Mouse (Mus musculus) skeletal muscle tissue, adult 2 months (tissue): ENCODE data around the gene Gm13889.

ENCODE experiments used
- DNase-seq: peaks from one replicate; pipeline ENCODE4 v3.0.0-alpha.2; 2012; ENCODE audit warnings: low read depth, low spot score

Gm13889 gene

GRCm38 (mm10) chr2:93956908-93957784 lies at the start of gene Gm13889:
TSS of gene Gm13889 (minus strand) at chr2:93957201.
- peak; percentile 42 for DNase-seq

DNA sequence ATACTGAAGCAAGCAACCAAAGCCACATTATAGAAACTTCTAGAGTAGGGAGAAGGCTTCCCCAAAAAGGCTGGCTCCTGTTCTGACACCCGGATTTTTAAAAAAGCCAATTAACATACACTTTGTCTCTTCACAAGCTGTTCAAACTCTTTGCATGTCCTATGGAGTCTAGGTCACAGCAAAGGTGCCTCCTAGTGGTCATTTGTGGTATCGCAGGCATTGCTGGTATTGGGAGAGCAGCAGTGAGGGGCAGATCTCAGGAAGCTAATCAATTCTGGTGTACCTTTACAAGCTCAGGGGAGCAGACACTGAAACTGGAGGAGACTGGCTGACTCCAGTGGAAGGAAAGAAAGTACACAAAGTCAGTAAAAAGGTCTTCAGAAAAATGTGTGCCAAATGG lies 45.3 kb upstream of the Gm13889 start:
- DNase-seq, result peak; percentile 54

DNA sequence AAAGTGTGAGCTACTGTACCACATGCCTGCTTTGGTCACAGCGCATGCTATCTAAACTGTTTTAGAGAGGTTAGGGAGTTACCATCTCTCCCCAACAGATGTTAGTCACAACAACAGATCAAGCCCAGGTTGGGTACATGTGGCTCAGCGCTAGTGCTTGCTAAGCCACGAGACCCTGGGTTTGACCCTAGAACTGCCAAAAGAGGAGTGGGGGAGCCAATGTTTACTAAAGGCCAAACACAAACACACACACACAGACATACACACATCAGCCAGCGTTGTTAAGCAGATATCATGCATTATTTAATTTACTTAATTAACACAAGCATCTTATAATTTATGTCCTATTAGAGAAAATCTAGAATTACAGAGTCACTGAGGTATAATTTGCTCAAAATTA lies 44.9 kb upstream of the Gm13889 start:
- no peak for DNase-seq

- no peak for DNase-seq
Measured at GRCm38 (mm10) chr2:94001411-94001810, 44.4 kb upstream of the Gm13889 start.

GRCm38 (mm10) chr2:93996254-93996653 lies 39.3 kb upstream of the Gm13889 start, which contains the start of gene Gm27027:
TSS of gene Gm27027 (minus strand) at chr2:93996354.
- DNase-seq, result no peak

GRCm38 (mm10) chr2:93992810-93993209 lies 35.8 kb upstream of the Gm13889 start:
- no peak for DNase-seq

DNA sequence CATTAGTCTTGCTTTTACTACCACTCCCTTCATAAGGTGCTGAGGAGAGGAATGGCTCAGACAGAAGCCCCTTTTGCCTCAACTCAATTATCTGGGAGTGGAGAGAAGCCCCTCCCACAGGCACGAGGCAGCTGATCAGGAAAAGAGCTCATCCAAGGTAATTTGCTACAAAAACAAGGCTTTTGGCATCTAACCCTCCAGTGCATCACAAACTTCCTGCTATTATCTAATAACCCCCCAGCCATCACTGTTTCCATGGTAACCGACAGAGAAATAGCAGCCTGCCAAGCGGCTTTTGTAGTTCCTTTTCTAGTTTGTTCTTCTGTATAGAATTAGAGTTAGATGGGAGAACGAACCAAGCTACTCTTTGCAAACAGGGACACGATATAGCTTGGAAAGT lies 35.3 kb upstream of the Gm13889 start:
- DNase-seq, result no peak

- no peak for DNase-seq
Measured at GRCm38 (mm10) chr2:93991336-93991735, 34.3 kb upstream of the Gm13889 start.

GRCm38 (mm10) chr2:93988440-93988839 lies 31.4 kb upstream of the Gm13889 start:
- no peak for DNase-seq

GRCm38 (mm10) chr2:93982457-93983235 lies 25.6 kb upstream of the Gm13889 start:
- DNase-seq, result no peak

GRCm38 (mm10) chr2:93979249-93980120 lies 22.5 kb upstream of the Gm13889 start:
- no peak for DNase-seq

- peak; percentile 13 for DNase-seq
Measured at GRCm38 (mm10) chr2:93976436-93977252, 19.6 kb upstream of the Gm13889 start.

GRCm38 (mm10) chr2:93975526-93976435 lies 18.8 kb upstream of the Gm13889 start:
- DNase-seq, result no peak

DNA sequence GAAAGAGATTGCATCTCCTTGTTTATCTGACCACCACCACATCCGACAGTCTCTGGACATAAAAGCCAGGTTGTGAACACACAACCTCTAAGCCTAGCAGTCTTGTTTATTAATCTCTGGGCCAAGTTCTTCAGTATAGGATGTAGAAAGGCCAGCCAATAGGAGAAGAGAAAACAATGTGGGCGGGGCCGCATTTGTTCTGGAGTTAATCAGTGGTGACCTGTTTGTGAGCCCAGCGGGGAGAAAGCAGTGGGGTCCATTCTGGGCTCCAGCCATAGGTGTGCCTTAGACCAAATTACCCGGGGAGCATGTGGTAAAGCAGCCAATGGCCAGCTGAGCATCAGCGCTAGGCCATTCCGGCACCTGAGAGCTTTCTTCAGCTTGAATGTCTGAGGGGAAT lies 18.0 kb upstream of the Gm13889 start:
- DNase-seq, result no peak

DNA sequence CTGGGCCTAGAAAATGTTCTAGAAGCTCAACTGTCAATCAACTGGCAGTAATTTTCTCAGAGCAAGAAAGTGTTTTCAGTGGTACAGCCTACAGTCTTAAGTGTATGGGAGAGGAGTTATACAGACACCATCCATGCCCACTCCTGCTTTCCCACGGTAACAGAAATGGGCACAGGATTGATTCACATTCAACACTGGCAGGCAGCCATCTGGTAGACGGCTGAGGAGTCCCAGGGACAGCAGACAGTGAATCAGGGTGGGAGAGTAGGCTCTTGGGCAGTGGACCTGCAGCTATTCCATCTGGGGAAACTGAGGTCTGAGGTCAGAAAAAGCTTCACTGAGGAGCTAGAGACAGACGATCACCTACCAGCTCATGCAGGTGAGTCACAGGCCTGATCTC lies 14.6 kb upstream of the Gm13889 start:
- no peak for DNase-seq

DNA sequence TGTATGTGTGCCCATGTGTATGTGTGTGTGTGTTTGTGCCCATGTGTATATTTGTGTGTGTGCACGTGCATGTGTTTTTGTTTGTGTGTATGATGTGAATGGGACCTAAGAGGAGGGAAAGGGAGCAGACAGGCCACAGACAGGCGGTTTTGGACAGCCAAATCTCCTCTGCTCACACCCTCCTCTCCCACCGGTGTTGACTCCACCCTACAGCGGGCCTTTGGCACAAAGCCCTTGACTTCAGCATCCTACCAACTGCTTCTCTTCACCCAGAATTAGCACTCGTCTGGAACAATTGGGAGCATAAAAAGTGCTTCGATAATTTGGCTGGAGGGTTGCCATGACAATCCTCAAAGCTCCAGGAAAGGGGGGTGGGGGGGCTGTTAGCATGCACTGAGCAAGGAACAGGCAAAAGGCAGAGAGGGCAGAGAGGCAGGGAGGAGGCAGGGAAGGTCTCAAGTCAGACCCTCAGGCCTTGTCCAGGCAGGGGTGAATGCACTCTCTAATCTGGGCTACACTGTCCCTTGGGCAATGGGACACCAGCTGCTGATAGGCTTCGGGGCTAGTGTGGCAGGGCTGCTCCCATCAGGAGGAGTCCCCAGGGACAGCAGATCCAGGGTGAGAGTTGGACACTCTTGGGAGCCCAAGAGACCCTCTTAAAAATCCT lies 7.6 kb upstream of the Gm13889 start:
- DNase-seq, result no peak

- DNase-seq, result no peak
Measured at GRCm38 (mm10) chr2:93963802-93964201, 6.8 kb upstream of the Gm13889 start.

GRCm38 (mm10) chr2:93961716-93962115 lies 4.7 kb upstream of the Gm13889 start:
- DNase-seq, result peak; percentile 35

- DNase-seq, result no peak
Measured at GRCm38 (mm10) chr2:93959346-93959745, 2.3 kb upstream of the Gm13889 start.
